In genomic region chr5:23717469-23718181, GRCm38 (mm10) we compare ENCODE assay signal across 16 mouse cellular contexts.
"Had no signal": no experiment of that assay in that cellular context is flagged by ENCODE, and none has a peak within 500 bp of the region (broad histone marks: within the 10 kb centered on the region; RNA-seq: fewer than 3 reads in every experiment).

No protein-coding gene starts in this region.

- H3K4me1 ChIP-seq: limb, embryonic 12.5 days; neural tube, embryonic 12.5 days had no signal

- H3K4me2 ChIP-seq: limb, embryonic 12.5 days; midbrain, embryonic 11.5 days; midbrain, embryonic 15.5 days; neural tube, embryonic 12.5 days had no signal

- H3K9ac ChIP-seq: limb, embryonic 12.5 days; midbrain, embryonic 15.5 days; neural tube, embryonic 12.5 days had no signal

- ATAC-seq: intestine, embryonic 16.5 days; lung, postnatal 0 days; midbrain, embryonic 15.5 days had no signal

- H3K36me3 ChIP-seq: limb, embryonic 12.5 days; midbrain, embryonic 15.5 days; neural tube, embryonic 12.5 days had no signal

- H3K27me3 ChIP-seq: limb, embryonic 12.5 days; midbrain, embryonic 15.5 days; neural tube, embryonic 12.5 days had no signal

- H3K4me3 ChIP-seq: layer of hippocampus, adult 2 months; limb, embryonic 12.5 days; midbrain, embryonic 15.5 days; neural tube, embryonic 12.5 days had no signal

- DNase-seq: kidney, adult 8-10 months; kidney, postnatal 36 days; lung, adult 2 months; lung, postnatal 36 days; right cerebral cortex, postnatal 4 days; spleen, adult 18-20 months; thymus, adult 2 months; thymus, postnatal 25 days had no signal

- H3K27ac ChIP-seq: kidney, postnatal 0 days; layer of hippocampus, adult 2 months; limb, embryonic 12.5 days; midbrain, embryonic 15.5 days; neural tube, embryonic 12.5 days had no signal

- H3K9me3 ChIP-seq: limb, embryonic 12.5 days; midbrain, embryonic 15.5 days; neural tube, embryonic 12.5 days had no signal
